7 mouse cellular contexts compared by ENCODE assay signal in genomic region chr1:126153516-126154234, GRCm38 (mm10).
A peak's percentile ranks its signal among the peaks of the same experiment; 100 is the strongest.
DNase-seq lines count a peak whose midpoint lies in the region.

No protein-coding gene starts in this region.

- intact Hi-C loops in left cerebral cortex, postnatal 10 days (cut with DNase I) = no loop called here
- intact Hi-C loops in gastrocnemius, postnatal 36 days (cut with DNase I) = no loop called here

- peak; percentile 57 for DNase-seq in testis, postnatal 10 days (ENCODE audit: low spot score)
- no peak for DNase-seq in testis, postnatal 14 days (ENCODE audit: low spot score)
- peak; percentile 28 to 40 for DNase-seq in frontal cortex, postnatal 14 days (ENCODE audit: low spot score in 2 of 2)
- peak; percentile 64 to 85 for DNase-seq in left cerebral cortex, postnatal 10 days (ENCODE audit: extremely low spot score in 1 of 2, low spot score in 2 of 2)
- DNase-seq in telencephalon, adult 2 months (ENCODE audit: low read depth, low spot score) = peak; percentile 77
- DNase-seq in gastrocnemius, postnatal 36 days = no peak
- no peak for DNase-seq in heart, adult 18-20 months

Comparison
In these comparisons a context has a peak if more than half of its experiments do, and no peak if none do; other contexts are left out.
1. DNase-seq: peak in testis, postnatal 10 days (single experiment), frontal cortex, postnatal 14 days (2 of 2), left cerebral cortex, postnatal 10 days (2 of 2) and telencephalon, adult 2 months (single experiment); none in testis, postnatal 14 days (single experiment), gastrocnemius, postnatal 36 days (0 of 2) and heart, adult 18-20 months (0 of 2).